Mouse (Mus musculus): ENCODE results near the gene Adh7. TPM values are rescaled to one million over a fixed set of nuclear protein-coding genes. Genes with fewer than 3 reads are reported as not detected.

Gene Adh7
- total and polyA plus RNA-seq, 3 experiments, result not detected

DNA sequence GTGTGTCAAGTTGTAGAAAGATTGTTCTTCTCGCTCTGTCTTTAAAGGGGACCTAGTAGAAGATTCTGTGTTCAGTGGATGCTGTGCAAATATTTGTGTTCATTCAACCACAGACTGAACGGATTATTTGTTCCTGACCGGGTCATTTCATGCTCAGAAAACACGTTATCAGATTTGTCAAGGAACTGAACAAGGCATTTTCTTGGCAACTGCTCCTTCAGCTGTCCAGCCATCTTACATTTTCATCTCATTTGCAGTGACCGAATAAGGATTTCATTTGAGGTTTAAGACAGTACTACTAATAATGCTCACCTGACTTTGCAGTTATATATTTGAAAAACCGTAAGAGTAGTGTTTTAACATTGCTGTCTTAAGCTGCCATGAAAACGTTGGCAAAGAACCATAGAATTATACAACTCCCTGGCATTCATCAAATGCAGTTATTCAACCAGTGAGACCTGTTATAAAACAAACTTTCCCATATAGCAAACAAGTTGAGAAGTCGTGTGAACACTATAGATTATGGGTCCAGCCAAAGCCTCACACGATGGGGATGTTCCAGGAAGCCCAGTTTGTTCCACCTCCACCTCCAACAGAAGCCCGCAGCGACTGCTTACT is 19.1 kb downstream of the Adh7 start:
- H3K4me3 ChIP-seq (replicated peaks in 1 of 3; ENCODE audit: low read depth in 2 of 3, low read length in 2 of 3, poor library complexity in 1 of 3), result no peak overlapping the region
- no peak for DNase-seq (ENCODE audit: extremely low read depth)
- H3K79me2 ChIP-seq (replicated peaks; ENCODE audit: control insufficient read depth, extremely low read depth, insufficient read depth, poor library complexity, severe bottlenecking), result no peaks in the 10 kb centered on the region
- no peaks in the 10 kb centered on the region for H3K9me3 ChIP-seq (replicated peaks; ENCODE audit: low read length)
- no peaks in the 10 kb centered on the region for H3K36me3 ChIP-seq (replicated peaks in 1 of 2; ENCODE audit: control insufficient read depth in 1 of 2, insufficient read depth in 1 of 2, low read length in 1 of 2)
- dilution Hi-C loops (cut with MboI; ENCODE audit: extremely low pct_ligation_motif_present, extremely low pct_unique_long_range_greater_than_20kb, low sequenced_read_pairs) (no loop called here), in situ Hi-C loops (cut with MboI; ENCODE audit: low pct_ligation_motif_present, low pct_unique_long_range_greater_than_20kb, low sequenced_read_pairs) (no loop called here)
- H3K27ac ChIP-seq (ENCODE audit: insufficient read depth, low read depth), result no peak overlapping the region
- TF ChIP-seq MXI1 (IDR thresholded peaks at IDR 0.05; ENCODE audit: low read depth, low read length) (no peak), POLR2AphosphoS2 (IDR thresholded peaks at IDR 0.05; ENCODE audit: low read depth, low read length) (no peak), EP300 (IDR thresholded peaks at IDR 0.05; ENCODE audit: low read length) (no peak), TBP (conservative IDR thresholded peaks at IDR 0.05; ENCODE audit: low read depth, low read length) (no peak), MEF2A (IDR thresholded peaks at IDR 0.05; ENCODE audit: borderline replicate concordance, low read depth, low read length) (no peak), CTCF (conservative IDR thresholded peaks at IDR 0.05 in 1 of 2, IDR thresholded peaks at IDR 0.05 in 1 of 2; ENCODE audit: low read depth in 2 of 2, low read length in 2 of 2) (no peak), ZMIZ1 (IDR thresholded peaks at IDR 0.05; ENCODE audit: low read depth, low read length) (no peak), PAX5 (IDR thresholded peaks at IDR 0.05; ENCODE audit: low read length) (no peak), IRF4 (IDR thresholded peaks at IDR 0.05; ENCODE audit: low read depth, low read length) (no peak), MAFK (IDR thresholded peaks at IDR 0.05; ENCODE audit: insufficient replicate concordance, low read length) (no peak), ZC3H11A (IDR thresholded peaks at IDR 0.05; ENCODE audit: low read depth, low read length) (no peak), JUN (IDR thresholded peaks at IDR 0.05; ENCODE audit: insufficient read depth, low read depth, low read length) (no peak), BHLHE40 (IDR thresholded peaks at IDR 0.05; ENCODE audit: low read depth, low read length) (no peak), POLR2A (IDR thresholded peaks at IDR 0.05; ENCODE audit: low read depth, low read length) (no peak), CHD2 (IDR thresholded peaks at IDR 0.05; ENCODE audit: low read length) (no peak), NELFE (IDR thresholded peaks at IDR 0.05; ENCODE audit: low read depth, low read length) (no peak), JUND (conservative IDR thresholded peaks at IDR 0.05; ENCODE audit: low read depth, low read length) (no peak), KAT2A (IDR thresholded peaks at IDR 0.05; ENCODE audit: insufficient replicate concordance, low read length) (no peak), MAZ (IDR thresholded peaks at IDR 0.05; ENCODE audit: low read depth, low read length) (no peak)
- no peak overlapping the region for H3K4me2 ChIP-seq (ENCODE audit: insufficient read depth, low read depth, poor library complexity, severe bottlenecking)
- no peak overlapping the region for H3K9ac ChIP-seq (ENCODE audit: insufficient read depth, low read depth)
- no peaks in the 10 kb centered on the region for H3K27me3 ChIP-seq (replicated peaks)
- H3K4me1 ChIP-seq (ENCODE audit: control insufficient read depth in 1 of 2, insufficient read depth in 2 of 2), result 0 out of 4 replicates have a peak, but pooled peaks cover 0 to 2% of the 10 kb centered on the region in 2 experiments

DNA sequence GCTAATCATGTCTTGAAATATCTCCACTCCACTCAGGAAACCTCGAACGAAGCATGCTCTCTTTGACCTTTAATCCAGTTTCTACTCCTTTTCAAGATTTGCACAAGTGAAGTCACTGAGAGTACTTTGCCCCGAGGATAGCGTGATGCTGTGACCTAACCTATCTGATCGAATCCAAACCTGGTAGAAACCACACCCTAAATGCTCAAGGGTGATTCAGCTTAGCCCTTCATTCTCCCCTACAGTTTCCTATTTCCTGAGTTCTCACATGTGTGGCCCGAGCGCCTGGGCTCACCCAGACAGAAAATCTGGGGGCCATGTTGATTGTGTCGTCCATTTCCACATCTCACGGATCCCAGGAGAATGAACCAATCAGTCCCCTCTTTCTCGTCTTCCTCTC is 20.5 kb downstream of the Adh7 start:
- dilution Hi-C loops (cut with MboI; ENCODE audit: extremely low pct_ligation_motif_present, extremely low pct_unique_long_range_greater_than_20kb, low sequenced_read_pairs), result no loop called here
- H3K27me3 ChIP-seq (replicated peaks), result no peaks in the 10 kb centered on the region
- no peak overlapping the region for H3K4me2 ChIP-seq (ENCODE audit: insufficient read depth, low read depth, poor library complexity, severe bottlenecking)
- DNase-seq (ENCODE audit: extremely low read depth), result no peak
- H3K36me3 ChIP-seq (replicated peaks in 1 of 2; ENCODE audit: control insufficient read depth in 1 of 2, insufficient read depth in 1 of 2, low read length in 1 of 2), result no peaks in the 10 kb centered on the region
- TF ChIP-seq RAD21 (IDR thresholded peaks at IDR 0.05; ENCODE audit: low read depth, low read length) (no peak), RCOR1 (conservative IDR thresholded peaks at IDR 0.05; ENCODE audit: low read depth, low read length) (no peak), HCFC1 (IDR thresholded peaks at IDR 0.05; ENCODE audit: low read depth, low read length) (no peak), EP300 (IDR thresholded peaks at IDR 0.05; ENCODE audit: low read length) (no peak), JUND (conservative IDR thresholded peaks at IDR 0.05; ENCODE audit: low read depth, low read length) (no peak), CHD2 (IDR thresholded peaks at IDR 0.05; ENCODE audit: low read length) (no peak), MYC (IDR thresholded peaks at IDR 0.05; ENCODE audit: low read depth, low read length) (no peak), SMC3 (IDR thresholded peaks at IDR 0.05; ENCODE audit: low read depth, low read length) (no peak), TCF12 (IDR thresholded peaks at IDR 0.05; ENCODE audit: low read depth, low read length) (no peak), POLR2A (IDR thresholded peaks at IDR 0.05; ENCODE audit: low read depth, low read length) (no peak), MEF2A (IDR thresholded peaks at IDR 0.05; ENCODE audit: borderline replicate concordance, low read depth, low read length) (no peak)
- H3K4me1 ChIP-seq (ENCODE audit: control insufficient read depth in 1 of 2, insufficient read depth in 2 of 2), result 0 out of 4 replicates have a peak, but pooled peaks cover 0 to 2% of the 10 kb centered on the region in 2 experiments
- H3K9me3 ChIP-seq (replicated peaks; ENCODE audit: low read length), result no peaks in the 10 kb centered on the region
- H3K79me2 ChIP-seq (replicated peaks; ENCODE audit: control insufficient read depth, extremely low read depth, insufficient read depth, poor library complexity, severe bottlenecking), result no peaks in the 10 kb centered on the region
- no peak overlapping the region for H3K4me3 ChIP-seq (replicated peaks in 1 of 3; ENCODE audit: low read depth in 2 of 3, low read length in 2 of 3, poor library complexity in 1 of 3)
- no peak overlapping the region for H3K27ac ChIP-seq (ENCODE audit: insufficient read depth, low read depth)
- no peak overlapping the region for H3K9ac ChIP-seq (ENCODE audit: insufficient read depth, low read depth)
- in situ Hi-C loops (cut with MboI; ENCODE audit: low pct_ligation_motif_present, low pct_unique_long_range_greater_than_20kb, low sequenced_read_pairs), result no loop called here
